Mouse (Mus musculus) CD4-positive, CD25-positive, alpha-beta regulatory T cell (primary cell): ENCODE results near the gene Apobec4. TPM values are rescaled to one million over a fixed set of nuclear protein-coding genes. Genes with fewer than 3 reads are reported as not detected.

Source experiments
- polyA plus RNA-seq: library from polyadenylated mRNA; unstranded; fragments of 100-300 nt; shearing (Covaris generic); gene quantifications from one replicate; pipeline ENCODE4 v1.2.1, GENCODE M21; 2017

Apobec4 gene
- polyA plus RNA-seq = not detected

DNA sequence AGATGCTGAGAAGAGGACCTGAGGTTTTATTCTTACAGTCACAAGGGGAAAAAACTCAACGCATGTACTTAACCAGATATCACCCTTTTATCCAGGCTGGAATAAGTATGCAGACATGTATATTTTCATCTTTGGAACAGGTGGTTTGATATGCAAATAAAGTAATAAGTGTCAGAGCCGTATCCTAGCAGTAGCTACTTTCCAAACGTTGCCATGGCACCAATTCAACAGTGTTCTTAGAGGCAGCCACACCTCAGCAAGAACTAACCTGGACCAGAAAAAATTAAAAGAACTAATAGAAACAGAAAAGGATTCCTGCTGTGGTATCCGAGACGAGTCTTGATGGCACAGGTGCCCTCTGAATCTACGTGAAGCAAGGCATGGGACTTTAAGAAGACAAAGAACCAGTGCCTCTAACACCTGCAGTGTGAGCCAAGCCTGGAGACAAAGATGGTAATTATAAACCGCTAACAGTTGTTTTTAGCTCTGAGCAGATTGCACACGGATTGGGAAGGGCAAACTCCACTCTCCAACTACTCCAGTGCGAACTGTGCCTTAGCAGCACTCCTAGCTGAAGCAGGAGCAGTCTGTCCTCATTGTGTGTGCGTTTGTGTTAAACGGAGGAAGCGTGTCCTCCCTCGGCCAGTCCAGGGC is at the start of gene Apobec4:
Gene Apobec4, plus strand, starts transcription at position 240 of the 654 bp plus-strand sequence.

DNA sequence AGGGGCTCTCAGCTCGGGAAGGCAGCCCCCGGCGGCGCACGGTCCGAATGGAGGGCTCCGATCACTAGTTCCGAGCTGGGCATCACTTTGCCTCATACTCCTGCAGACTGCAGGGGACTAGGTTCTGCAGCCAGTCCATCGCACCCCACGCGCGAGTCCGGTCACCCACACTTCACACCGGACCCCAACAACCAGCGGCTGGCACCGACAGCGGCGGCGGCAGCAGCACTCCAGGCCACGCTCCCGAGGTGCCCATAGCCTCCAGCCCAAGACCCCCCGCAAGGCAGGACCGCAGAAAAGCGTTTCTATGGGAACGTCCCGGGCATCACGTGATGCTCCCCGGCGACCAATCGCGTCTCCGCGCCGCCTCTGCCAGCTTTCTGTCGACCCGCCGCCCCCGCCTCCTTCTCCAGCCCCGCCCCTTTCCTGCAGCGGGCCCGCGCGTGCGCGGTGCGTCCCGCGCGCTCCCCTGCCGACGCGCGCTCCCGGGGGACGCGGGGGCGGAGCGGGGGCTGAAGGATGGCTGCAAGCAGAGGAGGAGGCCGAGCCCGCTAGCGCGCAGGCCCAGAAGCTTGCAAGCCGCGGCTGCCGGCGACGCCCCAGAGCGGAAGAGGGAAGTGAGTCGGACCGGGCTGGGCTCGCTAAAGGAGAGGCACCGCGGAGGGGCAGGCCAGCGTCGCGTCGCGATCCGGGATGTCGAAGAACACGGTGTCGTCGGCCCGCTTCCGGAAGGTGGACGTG is 15.9 kb downstream of the Apobec4 start, which contains the start of the genes Rgl1 and Arpc5:
Gene Rgl1, minus strand, starts transcription at position 320 of the 741 bp plus-strand sequence.
Gene Arpc5, plus strand, starts transcription at position 511 of the 741 bp plus-strand sequence.

GRCm38 (mm10) chr1:152799897-152800296 is 49.5 kb downstream of the Apobec4 start, which contains the start of gene Ncf2:
TSS of gene Ncf2 (plus strand) at chr1:152800194.

Other genes starting within 250 kb of the Apobec4 start
- 1.6 TPM for gene Rgl1, start 15.8 kb downstream of the Apobec4 start, polyA plus RNA-seq
- gene Arpc5, start 16.0 kb downstream of the Apobec4 start, polyA plus RNA-seq = 748 TPM
- 3.3 TPM for gene Ncf2, start 49.6 kb downstream of the Apobec4 start, polyA plus RNA-seq
- 46.0 TPM for gene Smg7, start 152.1 kb downstream of the Apobec4 start, polyA plus RNA-seq
- gene Nmnat2, start 204.4 kb downstream of the Apobec4 start, polyA plus RNA-seq = 0.56 TPM